Mouse (Mus musculus): Measurements from ENCODE around the gene Thsd4. TPM values are rescaled to one million over a fixed set of nuclear protein-coding genes. Genes with fewer than 3 reads are reported as not detected.

Gene Thsd4
- polyA plus RNA-seq, 1 experiment from 2014 or later: 3.4 TPM

- 68% methylated on average over 5 of the region's 5 CpGs for WGBS
- no peaks in the 10 kb centered on the region for H3K36me3 ChIP-seq (ENCODE audit: insufficient read depth, low read length)
- H3K4me3 ChIP-seq (ENCODE audit: low read depth, low read length): no peak overlapping the region
- no peak overlapping the region for H3K4me2 ChIP-seq (replicated peaks; ENCODE audit: low read depth, low read length)
- TF ChIP-seq CTCF (IDR thresholded peaks at IDR 0.05) (no peak), EP300 (IDR thresholded peaks at IDR 0.05) (no peak)
- H3K27me3 ChIP-seq (replicated peaks; ENCODE audit: insufficient read depth, low read length): no peaks in the 10 kb centered on the region
- H3K27ac ChIP-seq (ENCODE audit: low read length): no peak overlapping the region
- no peaks in the 10 kb centered on the region for H3K9me3 ChIP-seq (ENCODE audit: low read length)
- DNase-seq (ENCODE audit: low spot score): no peak
- no peak overlapping the region for H3K9ac ChIP-seq (replicated peaks; ENCODE audit: low read depth)
- 0 out of 2 replicates have a peak, but pooled peaks cover 3% of the 10 kb centered on the region for H3K4me1 ChIP-seq (ENCODE audit: insufficient read depth, low read depth, low read length)
- no peak for ATAC-seq
Observed at GRCm38 (mm10) chr9:60267273-60267626, 254.6 kb downstream of the Thsd4 start.

GRCm38 (mm10) chr9:60266583-60267272, 255.1 kb downstream of the Thsd4 start:
- no peaks in the 10 kb centered on the region for H3K27me3 ChIP-seq (replicated peaks; ENCODE audit: insufficient read depth, low read length)
- no peak overlapping the region for H3K27ac ChIP-seq (ENCODE audit: low read length)
- H3K9me3 ChIP-seq (ENCODE audit: low read length): no peaks in the 10 kb centered on the region
- 87% methylated on average over 15 of the region's 15 CpGs for WGBS
- H3K9ac ChIP-seq (replicated peaks; ENCODE audit: low read depth): no peak overlapping the region
- H3K36me3 ChIP-seq (ENCODE audit: insufficient read depth, low read length): no peaks in the 10 kb centered on the region
- TF ChIP-seq EP300 (IDR thresholded peaks at IDR 0.05): no peak
- no peak for TF ChIP-seq CTCF (IDR thresholded peaks at IDR 0.05)
- H3K4me2 ChIP-seq (replicated peaks; ENCODE audit: low read depth, low read length): no peak overlapping the region
- H3K4me1 ChIP-seq (ENCODE audit: insufficient read depth, low read depth, low read length): 0 out of 2 replicates have a peak, but pooled peaks cover 3% of the 10 kb centered on the region
- ATAC-seq: no peak
- DNase-seq (ENCODE audit: low spot score): no peak
- no peak overlapping the region for H3K4me3 ChIP-seq (ENCODE audit: low read depth, low read length)

- Histone ChIP-seq H3K4me1 (ENCODE audit: insufficient read depth, low read depth, low read length) (0 out of 2 replicates have a peak, but pooled peaks cover 3% of the 10 kb centered on the region), H3K4me2 (replicated peaks; ENCODE audit: low read depth, low read length) (no peak overlapping the region), H3K9me3 (ENCODE audit: low read length) (no peaks in the 10 kb centered on the region), H3K27me3 (replicated peaks; ENCODE audit: insufficient read depth, low read length) (no peaks in the 10 kb centered on the region), H3K9ac (replicated peaks; ENCODE audit: low read depth) (no peak overlapping the region), H3K36me3 (ENCODE audit: insufficient read depth, low read length) (no peaks in the 10 kb centered on the region), H3K4me3 (ENCODE audit: low read depth, low read length) (no peak overlapping the region), H3K27ac (ENCODE audit: low read length) (0 out of 2 replicates have a peak overlapping the region, but pooled peaks have one; percentile 0)
- 17% methylated on average over 10 of the region's 10 CpGs for WGBS
- peak; percentile 71 for ATAC-seq
- DNase-seq (ENCODE audit: low spot score): peak; percentile 77
- TF ChIP-seq CTCF (IDR thresholded peaks at IDR 0.05): no peak
Observed at GRCm38 (mm10) chr9:60264586-60265325, 257.1 kb downstream of the Thsd4 start.

- Histone ChIP-seq H3K4me2 (replicated peaks; ENCODE audit: low read depth, low read length) (no peak overlapping the region), H3K27ac (ENCODE audit: low read length) (no peak overlapping the region), H3K9ac (replicated peaks; ENCODE audit: low read depth) (no peak overlapping the region), H3K9me3 (ENCODE audit: low read length) (no peaks in the 10 kb centered on the region), H3K4me3 (ENCODE audit: low read depth, low read length) (no peak overlapping the region), H3K4me1 (ENCODE audit: insufficient read depth, low read depth, low read length) (0 out of 2 replicates have a peak, but pooled peaks cover 3% of the 10 kb centered on the region), H3K36me3 (ENCODE audit: insufficient read depth, low read length) (no peaks in the 10 kb centered on the region), H3K27me3 (replicated peaks; ENCODE audit: insufficient read depth, low read length) (no peaks in the 10 kb centered on the region)
- ATAC-seq: no peak
- no peak for DNase-seq (ENCODE audit: low spot score)
- 57% methylated on average over 6 of the region's 6 CpGs for WGBS
- TF ChIP-seq EP300 (IDR thresholded peaks at IDR 0.05) (no peak), CTCF (IDR thresholded peaks at IDR 0.05) (no peak)
Observed at GRCm38 (mm10) chr9:60262515-60263140, 259.2 kb downstream of the Thsd4 start.

GRCm38 (mm10) chr9:60259626-60260025, 262.2 kb downstream of the Thsd4 start:
- Histone ChIP-seq H3K27ac (ENCODE audit: low read length) (no peak overlapping the region), H3K27me3 (replicated peaks; ENCODE audit: insufficient read depth, low read length) (no peaks in the 10 kb centered on the region), H3K9ac (replicated peaks; ENCODE audit: low read depth) (no peak overlapping the region), H3K9me3 (ENCODE audit: low read length) (no peaks in the 10 kb centered on the region), H3K4me1 (ENCODE audit: insufficient read depth, low read depth, low read length) (0 out of 2 replicates have a peak, but pooled peaks cover 3% of the 10 kb centered on the region), H3K36me3 (ENCODE audit: insufficient read depth, low read length) (no peaks in the 10 kb centered on the region), H3K4me2 (replicated peaks; ENCODE audit: low read depth, low read length) (no peak overlapping the region), H3K4me3 (ENCODE audit: low read depth, low read length) (no peak overlapping the region)
- 78% methylated on average over 13 of the region's 13 CpGs for WGBS
- no peak for DNase-seq (ENCODE audit: low spot score)
- no peak for TF ChIP-seq EP300 (IDR thresholded peaks at IDR 0.05)
- no peak for TF ChIP-seq CTCF (IDR thresholded peaks at IDR 0.05)
- ATAC-seq: no peak

GRCm38 (mm10) chr9:60251765-60252164, 270.1 kb downstream of the Thsd4 start:
- no peaks in the 10 kb centered on the region for H3K4me1 ChIP-seq (ENCODE audit: insufficient read depth, low read depth, low read length)
- 57% methylated on average over 3 of the region's 3 CpGs for WGBS
- H3K9ac ChIP-seq (replicated peaks; ENCODE audit: low read depth): no peak overlapping the region
- no peaks in the 10 kb centered on the region for H3K27me3 ChIP-seq (replicated peaks; ENCODE audit: insufficient read depth, low read length)
- H3K36me3 ChIP-seq (ENCODE audit: insufficient read depth, low read length): no peaks in the 10 kb centered on the region
- DNase-seq (ENCODE audit: low spot score) (peak; percentile 49), ATAC-seq (no peak)
- TF ChIP-seq CTCF (IDR thresholded peaks at IDR 0.05) (peak; percentile 66), EP300 (IDR thresholded peaks at IDR 0.05) (no peak)
- H3K9me3 ChIP-seq (ENCODE audit: low read length): no peaks in the 10 kb centered on the region
- no peak overlapping the region for H3K4me2 ChIP-seq (replicated peaks; ENCODE audit: low read depth, low read length)
- no peak overlapping the region for H3K27ac ChIP-seq (ENCODE audit: low read length)
- no peak overlapping the region for H3K4me3 ChIP-seq (ENCODE audit: low read depth, low read length)
